Mouse (Mus musculus) embryo, embryonic 9.5 days (tissue): ENCODE results near the gene Sned1.
"Not testable (repeated sequence)": the region's sequence is repeated elsewhere in the genome, so short reads cannot be mapped to it uniquely, and the experiment has no call there.

ENCODE experiments used
- DNase-seq: peaks from one replicate; pipeline ENCODE4 v3.0.0-alpha.2; 2017; ENCODE audit errors: extremely low spot score

The Sned1 gene

DNA sequence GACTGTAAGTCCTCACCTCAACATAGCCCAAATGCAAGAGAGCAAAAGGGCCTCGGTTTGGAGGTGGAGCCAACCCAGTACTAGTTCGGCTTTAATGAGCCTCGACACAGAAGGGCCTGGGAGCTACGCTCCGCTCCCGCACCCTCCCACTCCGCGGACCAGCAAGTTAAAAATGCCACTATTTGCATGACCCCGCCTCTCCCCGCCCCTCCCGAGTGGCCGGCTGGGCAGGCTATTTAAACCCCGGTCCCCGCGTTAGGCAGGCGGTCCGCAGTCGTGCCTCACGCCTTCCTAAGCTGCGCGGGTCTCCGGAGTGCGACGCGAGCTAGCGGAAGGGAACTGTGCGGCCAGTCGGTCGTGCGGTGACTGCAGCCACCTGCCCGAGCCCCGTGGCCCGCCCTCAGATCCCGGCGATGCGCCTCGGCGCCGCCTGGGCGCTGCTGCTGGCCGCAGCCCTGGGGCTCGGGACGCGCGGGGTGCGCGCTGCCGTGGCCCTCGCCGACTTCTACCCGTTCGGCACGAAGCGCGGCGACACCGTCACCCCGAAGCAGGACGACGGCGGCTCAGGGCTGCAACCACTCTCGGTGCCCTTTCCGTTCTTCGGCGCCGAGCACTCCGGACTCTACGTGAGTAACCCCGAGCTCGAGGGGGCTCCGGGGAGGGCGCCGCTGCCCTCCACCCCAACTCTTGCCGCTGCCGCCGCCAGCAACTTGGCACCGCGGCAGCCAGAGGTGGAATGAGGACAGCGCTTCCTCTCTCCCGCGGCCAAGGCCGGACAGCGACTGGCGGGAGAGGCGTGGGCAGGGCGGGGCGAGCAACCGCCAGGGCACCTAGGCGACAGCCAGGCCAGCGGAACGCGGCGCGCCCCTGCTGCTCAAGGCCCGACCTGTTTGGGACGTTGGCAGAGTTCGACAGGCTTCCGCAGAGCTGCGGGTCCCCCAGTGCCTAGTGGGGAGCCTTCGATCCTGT, at the start of gene Sned1:
TSS of gene Sned1 (plus strand) at position 266 of the 969 bp plus-strand sequence.
- DNase-seq, result peak; percentile 89

GRCm38 (mm10) chr1:93190726-93191305, 44.8 kb upstream of the Sned1 start:
- DNase-seq, result peak; percentile 28

DNA sequence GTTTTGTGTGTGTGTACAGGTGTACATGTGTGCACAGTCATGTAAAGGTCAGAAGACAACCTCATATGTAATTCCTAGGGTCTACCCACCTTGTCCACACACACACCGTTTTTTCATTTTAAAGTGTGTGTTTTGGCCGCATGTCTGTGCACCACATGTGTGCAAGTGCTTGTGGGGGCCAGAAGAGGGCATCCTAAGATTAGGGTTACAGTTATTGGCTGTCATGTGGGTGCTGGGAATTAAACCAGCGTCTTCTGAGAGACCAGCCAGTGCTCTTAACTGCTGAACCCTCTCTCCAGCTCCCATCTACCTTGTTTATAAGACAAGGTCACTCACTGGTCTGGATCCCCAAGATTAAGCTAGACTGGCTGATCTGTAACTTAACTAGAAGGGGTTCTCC, 40.7 kb upstream of the Sned1 start:
- no peak for DNase-seq

GRCm38 (mm10) chr1:93197454-93197853, 38.2 kb upstream of the Sned1 start:
- DNase-seq, result not testable (repeated sequence)

DNA sequence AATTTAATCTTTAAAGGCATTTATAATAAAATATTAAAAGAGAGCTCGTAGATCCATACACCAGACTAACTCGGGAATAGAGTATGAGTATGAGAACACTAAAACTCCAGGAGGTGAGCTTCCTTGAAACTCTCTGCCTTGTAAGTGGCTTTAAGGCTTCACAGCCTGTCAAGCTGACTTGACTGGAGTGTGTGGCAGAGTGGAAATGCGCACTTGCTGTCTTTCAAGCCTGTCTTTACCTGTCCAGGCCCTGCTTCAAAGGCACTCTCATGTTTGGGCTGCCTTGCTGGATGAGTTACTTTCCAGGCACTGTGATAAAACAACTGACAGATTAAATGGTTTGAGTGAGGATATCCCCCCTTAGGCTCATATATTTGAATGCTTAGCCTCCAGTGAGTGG, 37.7 kb upstream of the Sned1 start:
- no peak for DNase-seq

GRCm38 (mm10) chr1:93206277-93206970, 29.2 kb upstream of the Sned1 start:
- DNase-seq, result no peak

GRCm38 (mm10) chr1:93207536-93208064, 28.0 kb upstream of the Sned1 start:
- DNase-seq, result no peak

DNA sequence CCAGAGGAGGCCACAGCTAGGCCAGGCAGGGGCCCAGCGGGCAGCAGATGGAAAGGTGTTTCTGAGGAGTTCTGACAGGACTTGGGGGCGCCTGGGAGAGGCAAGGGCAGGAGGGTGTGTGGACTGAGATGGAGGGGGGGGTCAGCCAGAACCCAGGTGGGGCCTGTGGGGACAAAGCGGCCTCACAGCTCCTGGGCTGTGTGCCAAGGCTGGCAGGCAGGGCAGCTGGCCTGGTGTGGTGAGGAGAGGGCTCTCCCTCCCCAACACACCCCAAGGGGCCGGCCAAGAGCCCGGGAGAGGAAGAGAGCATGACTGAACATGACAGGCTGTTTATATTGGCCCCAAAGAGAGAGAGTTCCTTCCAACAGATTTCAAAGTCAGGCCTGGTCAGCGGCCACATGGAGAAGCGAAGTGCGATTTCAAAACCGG, 25.4 kb upstream of the Sned1 start:
- DNase-seq, result no peak

DNA sequence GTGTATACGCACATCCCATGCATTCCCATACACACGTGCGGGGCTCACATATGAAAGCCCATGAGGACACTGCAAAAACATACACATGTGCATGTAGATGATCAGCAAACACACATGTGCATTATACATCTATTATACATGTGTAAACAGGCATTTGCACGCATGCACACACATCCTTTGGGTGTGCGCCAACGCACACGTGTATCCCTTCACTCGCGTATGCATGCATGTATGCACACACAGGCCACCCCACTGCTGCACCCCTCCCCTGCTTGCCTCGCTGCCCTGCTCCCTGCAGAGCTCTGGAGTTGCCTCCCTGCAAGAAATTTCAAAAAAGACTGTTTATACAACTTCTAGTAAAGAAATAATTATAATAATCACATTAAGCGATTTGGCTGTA, 24.6 kb upstream of the Sned1 start:
- DNase-seq, result no peak

DNA sequence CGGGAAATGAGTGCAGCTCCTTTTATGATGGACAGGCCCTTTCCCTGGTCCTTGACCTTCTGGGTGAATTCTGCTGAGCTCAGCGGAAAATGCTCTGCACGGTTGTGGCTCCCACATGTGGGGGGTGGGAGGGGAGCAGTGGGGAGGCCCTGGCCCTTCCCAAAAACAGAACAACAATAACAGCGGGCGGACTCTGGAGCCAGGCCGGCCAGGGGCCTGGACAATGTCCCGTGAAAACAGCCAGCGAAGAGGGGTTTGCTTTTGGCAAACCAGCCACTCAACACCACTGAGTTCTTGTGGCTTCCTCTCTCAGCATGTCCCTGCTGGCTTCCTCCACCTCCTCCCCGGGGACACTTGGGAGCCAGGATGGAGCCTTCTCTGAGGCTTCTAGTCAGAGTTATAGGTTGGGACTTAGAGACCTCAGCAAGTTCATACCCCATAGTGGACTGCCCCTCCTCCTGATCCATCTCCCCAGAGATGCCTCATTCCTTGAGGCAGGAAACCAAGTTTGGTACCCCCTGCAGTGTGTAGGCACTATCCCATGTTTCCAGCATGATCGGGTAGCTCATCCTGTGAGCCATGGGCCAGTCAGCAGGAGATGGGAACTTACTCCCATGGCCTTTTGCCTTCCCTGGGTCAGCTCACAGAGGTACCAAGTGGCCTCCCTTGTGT, 24.0 kb upstream of the Sned1 start:
- no peak for DNase-seq

DNA sequence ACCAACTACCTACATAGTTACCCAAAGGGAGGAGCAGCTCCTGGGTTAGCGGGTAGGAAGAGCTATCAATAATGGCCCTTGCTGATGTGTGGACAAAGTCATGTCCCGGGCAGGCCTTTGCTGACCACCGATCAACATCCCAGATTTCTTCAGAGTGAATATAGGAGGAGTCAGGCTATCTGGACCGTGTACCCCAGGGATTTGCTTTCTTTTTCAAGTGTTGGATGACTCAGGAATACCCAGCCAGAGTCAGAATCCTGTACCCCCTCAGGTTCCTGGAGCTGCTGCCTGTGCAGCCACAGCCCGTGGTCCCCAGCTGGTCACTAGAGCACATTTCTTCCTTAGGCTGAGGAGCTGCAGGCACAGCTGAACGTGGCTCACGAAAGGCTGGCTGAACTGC, 23.2 kb upstream of the Sned1 start:
- no peak for DNase-seq

- peak; percentile 32 for DNase-seq
Measured at GRCm38 (mm10) chr1:93214612-93215011, 21.0 kb upstream of the Sned1 start.

GRCm38 (mm10) chr1:93216839-93217497, 18.7 kb upstream of the Sned1 start:
- DNase-seq, result no peak

DNA sequence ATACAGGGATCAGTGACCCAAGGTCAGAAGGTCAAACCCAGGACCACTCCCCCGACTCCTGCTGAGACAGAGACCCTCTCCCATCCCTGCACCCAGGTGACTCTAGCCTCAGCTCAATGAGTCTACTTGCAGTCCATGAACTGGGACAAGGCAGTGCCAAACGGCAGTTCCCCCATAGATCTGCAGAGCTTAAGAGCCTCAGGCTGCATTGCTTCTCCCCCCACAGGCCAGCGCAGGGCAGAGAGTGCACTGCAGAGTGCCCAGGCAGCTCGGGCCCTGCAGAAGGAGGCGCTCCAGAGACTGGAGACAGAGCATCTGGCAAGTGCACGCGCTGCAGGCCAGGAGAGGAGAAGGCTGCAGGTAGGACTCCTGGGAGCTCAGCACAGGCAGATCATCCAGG, 18.1 kb upstream of the Sned1 start:
- no peak for DNase-seq

GRCm38 (mm10) chr1:93220776-93221175, 14.9 kb upstream of the Sned1 start:
- DNase-seq, result no peak

DNA sequence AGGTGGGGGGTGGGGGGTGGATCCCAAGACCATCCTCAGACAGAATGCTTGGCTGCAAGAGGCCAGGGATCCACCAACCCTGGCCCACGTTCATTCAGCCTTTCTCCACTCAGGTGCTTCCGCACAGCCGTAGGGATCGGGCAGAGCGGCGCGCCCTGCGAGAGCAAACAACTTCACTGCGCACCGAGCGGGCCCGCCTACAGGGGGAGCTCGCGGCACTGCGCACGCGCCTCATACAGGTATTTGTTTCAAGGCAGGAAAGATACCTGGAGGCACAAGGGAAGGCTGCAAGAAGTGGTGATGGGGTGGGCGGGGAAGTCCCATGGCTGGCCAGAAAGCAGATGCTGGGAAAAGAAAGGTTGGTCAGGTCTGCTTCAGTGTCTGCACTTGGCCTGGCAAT, 11.7 kb upstream of the Sned1 start:
- DNase-seq, result peak; percentile 49

GRCm38 (mm10) chr1:93225226-93225625, 10.4 kb upstream of the Sned1 start:
- no peak for DNase-seq

DNA sequence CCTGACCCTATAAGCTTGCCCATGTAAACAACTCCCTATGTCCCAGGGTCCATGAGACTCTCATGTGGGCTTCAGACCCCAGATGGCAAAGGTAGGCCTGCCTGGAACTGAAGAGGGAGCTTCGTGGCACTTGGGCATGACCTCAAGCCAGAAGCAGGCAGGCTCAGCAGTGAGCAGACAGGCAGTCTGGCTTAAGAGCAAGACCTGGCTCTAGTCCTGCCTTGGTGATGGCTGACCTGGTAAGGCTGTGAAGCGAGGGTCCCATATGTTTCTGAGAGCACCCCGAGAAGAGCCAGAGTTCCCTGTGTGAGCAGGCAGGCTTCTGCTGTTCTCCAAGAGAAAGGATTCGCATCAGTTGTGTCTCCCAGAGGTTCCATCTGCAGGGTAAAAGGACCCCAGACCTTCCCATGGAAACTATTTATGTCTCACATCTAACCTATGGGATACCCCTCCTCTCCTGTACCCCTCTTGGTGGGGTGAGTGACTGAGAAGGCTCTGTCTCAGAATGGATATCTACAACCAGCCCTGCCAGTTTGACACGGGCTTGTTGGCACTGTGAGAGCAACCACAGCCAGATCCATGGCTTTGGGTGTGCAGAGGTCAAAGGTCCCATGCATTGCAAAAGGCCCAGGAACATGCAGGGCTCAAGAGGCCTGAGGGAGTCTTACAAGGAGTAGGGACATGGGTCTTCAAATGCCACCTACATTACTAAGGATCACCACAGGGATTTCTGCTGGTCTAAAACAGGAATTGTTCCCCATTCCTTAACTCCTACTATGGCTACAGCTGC, 9.7 kb upstream of the Sned1 start:
- no peak for DNase-seq

- no peak for DNase-seq
Measured at GRCm38 (mm10) chr1:93227303-93227975, 8.2 kb upstream of the Sned1 start.

GRCm38 (mm10) chr1:93227976-93228365, 7.7 kb upstream of the Sned1 start:
- DNase-seq, result no peak
